Mouse (Mus musculus) kidney, adult 2 months (tissue): ENCODE results near the gene Aars.
A peak's percentile ranks its signal among the peaks of the same experiment; 100 is the strongest.

Experiments
- CTCF ChIP-seq: fragments of 200-500 bp; conservative IDR thresholded peaks from 2 replicates; pipeline ENCODE4 v1.5.1; 2011; ENCODE audit warnings: low read depth, mild to moderate bottlenecking, control low read depth, low read length, moderate library complexity, mixed read lengths; ENCODE audit not compliant: insufficient read depth, insufficient read length
- POLR2A ChIP-seq: fragments of 200-500 bp; IDR thresholded peaks from one replicate; pipeline ENCODE4 v1.6.1; 2011; ENCODE audit warnings: low read depth, low read length, control low read depth

DNA sequence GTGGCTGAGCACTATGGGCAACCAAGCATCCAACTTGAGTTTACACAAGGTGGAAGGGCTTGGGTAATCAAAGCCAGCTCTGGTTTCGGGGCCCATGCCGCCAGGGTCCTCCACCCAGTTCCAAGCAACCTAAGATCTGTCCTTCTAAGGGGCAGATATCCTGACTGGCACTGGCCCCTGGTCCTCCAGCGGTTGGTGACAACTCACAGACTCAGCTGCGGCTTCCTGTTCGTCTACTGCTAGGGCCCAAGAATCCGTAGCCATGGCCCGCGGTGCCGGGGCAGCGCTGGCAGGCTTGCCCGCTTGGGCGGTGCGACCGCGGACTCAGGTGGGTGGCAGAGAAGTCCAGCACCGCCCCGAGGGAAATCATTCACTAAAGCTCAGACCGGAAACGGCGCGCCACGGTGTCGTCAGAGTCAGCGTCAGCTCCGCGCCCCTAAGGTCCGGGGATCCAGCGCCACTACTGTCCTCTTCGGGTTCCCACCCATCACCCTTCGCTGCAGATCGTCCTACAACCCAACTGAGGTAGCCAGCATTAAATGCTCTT is 5.5 kb upstream of the Aars start:
- TF ChIP-seq CTCF: no peak
- TF ChIP-seq POLR2A: peak; percentile 60
